Mouse (Mus musculus): Measurements from ENCODE around the gene Isca2.

- TF ChIP-seq GATA1 (IDR thresholded peaks at IDR 0.05; ENCODE audit: borderline replicate concordance, low read length) = no peak
- no peak for TF ChIP-seq CTCF (IDR thresholded peaks at IDR 0.05; ENCODE audit: low read depth, low read length)
- TF ChIP-seq POLR2AphosphoS5 (IDR thresholded peaks at IDR 0.05; ENCODE audit: insufficient replicate concordance, low read depth, low read length) = no peak
- TF ChIP-seq TAL1 (conservative IDR thresholded peaks at IDR 0.05; ENCODE audit: low read depth, low read length) = no peak
Measured at GRCm38 (mm10) chr12:84733366-84733765, 39.7 kb upstream of the Isca2 start.

All from G1E (cell line).